Mouse (Mus musculus) heart, postnatal 0 days (tissue): ENCODE measurements around the gene Bptf. TPM values are rescaled to one million over a fixed set of nuclear protein-coding genes. Genes with fewer than 3 reads are reported as not detected.
"Not testable (repeated sequence)": the region's sequence is repeated elsewhere in the genome, so short reads cannot be mapped to it uniquely, and the experiment has no call there.

ENCODE experiments used
- ATAC-seq: fragments of 200-750 bp; cut with Nextera tagmentation; 2 replicates; pipeline ENCODE4 v1.8.0; 2017; ENCODE audit warnings: low read depth, moderate number of reproducible peaks, moderate library complexity; ENCODE audit not compliant: insufficient read depth
- DNase-seq: peaks from one replicate; pipeline ENCODE4 v3.0.0-alpha.2; 2016; ENCODE audit warnings: low spot score
- H3K27ac ChIP-seq: fragments of 300-500 bp; sonication (generic); 2 replicates; pipeline ENCODE4 v1.5.1; 2014; ENCODE audit warnings: low read depth, mild to moderate bottlenecking
- H3K27me3 ChIP-seq: fragments of 300-500 bp; sonication (generic); 2 replicates; pipeline ENCODE4 v1.6.1; 2014; ENCODE audit warnings: low read length, mixed read lengths; ENCODE audit not compliant: control insufficient read depth, insufficient read depth
- H3K36me3 ChIP-seq: fragments of 300-500 bp; sonication (generic); replicated peaks from 2 replicates; pipeline ENCODE4 v1.6.1; 2014; ENCODE audit warnings: low read length, mixed read lengths; ENCODE audit not compliant: control insufficient read depth, insufficient read depth
- H3K4me1 ChIP-seq: fragments of 300-500 bp; sonication (generic); 2 replicates; pipeline ENCODE4 v1.6.1; 2014; ENCODE audit warnings: antibody characterized with exemption; ENCODE audit not compliant: control insufficient read depth, insufficient read depth
- H3K4me2 ChIP-seq: fragments of 300-500 bp; sonication (generic); 2 replicates; pipeline ENCODE4 v1.6.1; 2014; ENCODE audit warnings: low read depth, mild to moderate bottlenecking, low read length, moderate library complexity
- H3K4me3 ChIP-seq: fragments of 300-500 bp; sonication (generic); 2 replicates; pipeline ENCODE4 v1.5.1; 2014; ENCODE audit warnings: low read depth, low read length
- H3K9ac ChIP-seq: fragments of 300-500 bp; sonication (generic); replicated peaks from 2 replicates; pipeline ENCODE4 v1.6.1; 2014; ENCODE audit warnings: low read depth, low read length, mixed read lengths
- H3K9me3 ChIP-seq: fragments of 300-500 bp; sonication (generic); replicated peaks from 2 replicates; pipeline ENCODE4 v1.6.1; 2016; ENCODE audit warnings: low read length; ENCODE audit not compliant: control insufficient read depth
- CTCF ChIP-seq: IDR thresholded peaks from 2 replicates; pipeline ENCODE4 v1.5.1; 2016; ENCODE audit warnings: antibody characterized with exemption, control low read depth, low read depth
- EP300 ChIP-seq: IDR thresholded peaks from 2 replicates; pipeline ENCODE4 v1.6.1; 2016; ENCODE audit warnings: antibody characterized with exemption, low read depth
- WGBS: fragments of 180-500 bp; shearing (Covaris S2); extraction: QIAGEN DNeasy Blood & Tissue Kit; methylation state at CpG from one replicate; pipeline ENCODE4 v1.1.7; 2014; 5-methylcytosine and 5-hydroxymethylcytosine counted together
- polyA plus RNA-seq: library from polyadenylated mRNA; unstranded; fragments of >200 nt; fragmentation: Nextera tagmentation; extraction: Ambion mirVana; gene quantifications from 2 replicates; pipeline ENCODE4 v1.2.1, GENCODE M21; 2015
- total RNA-seq: library from RNA; depleted of rRNA; stranded (reverse); fragments of >200 nt; gene quantifications from 2 replicates; pipeline ENCODE4 v1.2.3, GENCODE M21; 2014; ENCODE audit warnings: low replicate concordance

Bptf gene
- total and polyA plus RNA-seq, 2 experiments from 2014 or later: 11.8 to 13.7 TPM

GRCm38 (mm10) chr11:106998651-106999150 is 133.2 kb downstream of the Bptf start:
- WGBS: under 1% methylated on average over 26 of the region's 26 CpGs
- Histone ChIP-seq H3K27ac (peak overlapping the region; percentile 94), H3K9me3 (no peaks in the 10 kb centered on the region), H3K36me3 (peaks cover 34% of the 10 kb centered on the region), H3K27me3 (no peaks in the 10 kb centered on the region), H3K4me3 (peak overlapping the region; percentile 98), H3K9ac (peak overlapping the region; percentile 93), H3K4me2 (peak overlapping the region; percentile 63), H3K4me1 (peaks cover 19% of the 10 kb centered on the region)
- ATAC-seq (peak; percentile 4; the same call in 1 of the 2 replicates), DNase-seq (peak; percentile 38)
- no peak for TF ChIP-seq CTCF
- TF ChIP-seq EP300: no peak

GRCm38 (mm10) chr11:106997976-106998375 is 134.0 kb downstream of the Bptf start:
- peak overlapping the region; percentile 98 for H3K4me3 ChIP-seq
- peak overlapping the region; percentile 93 for H3K9ac ChIP-seq
- no peak for TF ChIP-seq EP300
- TF ChIP-seq CTCF: no peak
- 13% methylated on average over 5 of the region's 5 CpGs for WGBS
- ATAC-seq (no peak), DNase-seq (no peak)
- H3K36me3 ChIP-seq: peaks cover 39% of the 10 kb centered on the region
- peak overlapping the region; percentile 63 for H3K4me2 ChIP-seq
- H3K27ac ChIP-seq: peak overlapping the region; percentile 94
- no peaks in the 10 kb centered on the region for H3K9me3 ChIP-seq
- H3K27me3 ChIP-seq: no peaks in the 10 kb centered on the region
- H3K4me1 ChIP-seq: peaks cover 23% of the 10 kb centered on the region

- not testable (repeated sequence) for H3K27me3 ChIP-seq
These were observed 135.4 kb downstream of the Bptf start for GRCm38 (mm10) chr11:106996492-106996891.

GRCm38 (mm10) chr11:106994246-106995085 is 137.5 kb downstream of the Bptf start:
- H3K9me3 ChIP-seq: no peaks in the 10 kb centered on the region
- no peak overlapping the region for H3K4me2 ChIP-seq
- WGBS: 28% methylated on average over 3 of the region's 3 CpGs
- peak; percentile 70 for DNase-seq
- H3K27ac ChIP-seq: peak overlapping the region; percentile 69
- ATAC-seq: peak; percentile 56
- TF ChIP-seq EP300: peak; percentile 97
- no peak for TF ChIP-seq CTCF
- peaks cover 70% of the 10 kb centered on the region for H3K36me3 ChIP-seq
- H3K4me3 ChIP-seq: no peak overlapping the region
- no peaks in the 10 kb centered on the region for H3K27me3 ChIP-seq
- H3K4me1 ChIP-seq: peaks cover 26% of the 10 kb centered on the region
- H3K9ac ChIP-seq: no peak overlapping the region

More at GRCm38 (mm10) chr11:106996492-106996891, 135.4 kb downstream of the Bptf start:
- Histone ChIP-seq H3K4me1 (peaks cover 26% of the 10 kb centered on the region), H3K36me3 (peaks cover 50% of the 10 kb centered on the region)
- not testable (repeated sequence) for H3K27ac ChIP-seq, H3K9ac ChIP-seq, ATAC-seq, H3K4me2 ChIP-seq, DNase-seq, H3K4me3 ChIP-seq, H3K9me3 ChIP-seq
- 82% methylated on average over 7 of the region's 7 CpGs for WGBS

- Histone ChIP-seq H3K9ac (no peak overlapping the region), H3K27me3 (no peaks in the 10 kb centered on the region), H3K36me3 (peaks cover 50% of the 10 kb centered on the region), H3K9me3 (no peaks in the 10 kb centered on the region), H3K4me1 (0 out of 2 replicates have a peak, but pooled peaks cover 4% of the 10 kb centered on the region), H3K27ac (no peak overlapping the region), H3K4me2 (no peak overlapping the region), H3K4me3 (no peak overlapping the region)
- DNase-seq (no peak), ATAC-seq (no peak)
- no peak for TF ChIP-seq EP300
- WGBS: 91% methylated on average over 2 of the region's 2 CpGs
These were observed 144.5 kb downstream of the Bptf start for GRCm38 (mm10) chr11:106987384-106987783.

GRCm38 (mm10) chr11:106985979-106986604 is 145.8 kb downstream of the Bptf start:
- H3K4me3 ChIP-seq, H3K27ac ChIP-seq, DNase-seq, H3K9me3 ChIP-seq, H3K4me1 ChIP-seq, H3K27me3 ChIP-seq, H3K9ac ChIP-seq, ATAC-seq, H3K4me2 ChIP-seq: not testable (repeated sequence)
- peaks cover 39% of the 10 kb centered on the region for H3K36me3 ChIP-seq
- 84% methylated on average over 8 of the region's 9 CpGs for WGBS
